Mouse (Mus musculus) cerebellum, adult 2 months (tissue): ENCODE data around the gene 1110025L11Rik.
"Not testable (repeated sequence)": the region's sequence is repeated elsewhere in the genome, so short reads cannot be mapped to it uniquely, and the experiment has no call there.

Source experiments
- CTCF ChIP-seq: fragments of 200-500 bp; IDR thresholded peaks from 2 replicates; pipeline ENCODE4 v1.5.1; 2011; ENCODE audit warnings: low read depth, mild to moderate bottlenecking, control low read depth, low read length, moderate library complexity, borderline replicate concordance; ENCODE audit not compliant: insufficient read depth
- POLR2A ChIP-seq: fragments of 200-500 bp; IDR thresholded peaks from 2 replicates; pipeline ENCODE4 v1.6.1; 2011; ENCODE audit warnings: low read length, control low read depth, borderline replicate concordance; ENCODE audit not compliant: insufficient read depth

DNA sequence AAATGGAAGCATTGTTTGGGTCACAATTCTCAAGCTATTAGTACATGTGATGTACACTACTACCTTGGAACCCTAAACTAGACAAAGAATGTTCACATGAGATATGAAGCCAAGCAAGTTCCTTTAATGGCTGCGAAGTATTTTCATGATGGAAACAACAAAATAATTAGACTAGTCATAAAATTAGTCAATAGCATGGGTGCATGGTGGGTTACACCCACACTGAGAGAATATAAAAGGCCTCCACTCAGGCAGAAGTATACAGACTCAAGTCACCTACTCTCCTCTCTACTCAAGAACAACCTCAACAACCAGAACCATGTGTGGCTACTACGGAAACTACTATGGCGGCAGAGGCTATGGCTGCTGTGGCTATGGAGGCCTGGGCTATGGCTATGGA, 32.4 kb downstream of the 1110025L11Rik start, which contains the start of gene Krtap6-1:
- not testable (repeated sequence) for TF ChIP-seq POLR2A, CTCF
